Mouse (Mus musculus) hindbrain, embryonic 15.5 days (tissue): Measurements from ENCODE around the gene Gm12184. TPM values are rescaled to one million over a fixed set of nuclear protein-coding genes. Genes with fewer than 3 reads are reported as not detected.
"Not testable (repeated sequence)": the region's sequence is repeated elsewhere in the genome, so short reads cannot be mapped to it uniquely, and the experiment has no call there.

Source experiments
- ATAC-seq: fragments of 200-750 bp; cut with Nextera tagmentation; 2 replicates; pipeline ENCODE4 v1.8.0; 2017; ENCODE audit warnings: low read depth, moderate number of reproducible peaks, moderate TSS enrichment; ENCODE audit not compliant: low FRiP score
- H3K27ac ChIP-seq: fragments of 300-500 bp; sonication (generic); replicated peaks from 2 replicates; pipeline ENCODE4 v1.5.1; 2015; ENCODE audit warnings: mild to moderate bottlenecking, inconsistent platforms
- H3K27me3 ChIP-seq: fragments of 300-500 bp; sonication (generic); 2 replicates; pipeline ENCODE4 v1.6.1; 2015; ENCODE audit warnings: control low read depth, inconsistent platforms
- H3K36me3 ChIP-seq: fragments of 300-500 bp; sonication (generic); 2 replicates; pipeline ENCODE4 v1.6.1; 2015; ENCODE audit warnings: control low read depth, inconsistent platforms
- H3K4me1 ChIP-seq: fragments of 300-500 bp; sonication (generic); replicated peaks from 2 replicates; pipeline ENCODE4 v1.6.1; 2015; ENCODE audit warnings: control low read depth, inconsistent platforms
- H3K4me2 ChIP-seq: fragments of 300-500 bp; sonication (generic); 2 replicates; pipeline ENCODE4 v1.6.1; 2015; ENCODE audit warnings: moderate library complexity, mild to moderate bottlenecking, inconsistent platforms
- H3K4me3 ChIP-seq: fragments of 300-500 bp; sonication (generic); 2 replicates; pipeline ENCODE4 v1.5.1; 2015; ENCODE audit warnings: mild to moderate bottlenecking, inconsistent platforms
- H3K9ac ChIP-seq: fragments of 300-500 bp; sonication (generic); 2 replicates; pipeline ENCODE4 v1.6.1; 2015; ENCODE audit warnings: inconsistent platforms
- H3K9me3 ChIP-seq: fragments of 300-500 bp; sonication (generic); 2 replicates; pipeline ENCODE4 v1.6.1; 2016; ENCODE audit warnings: control low read depth, inconsistent platforms
- WGBS: fragments of 180-500 bp; shearing (Covaris S2); methylation state at CpG from one replicate; pipeline ENCODE4 v1.1.7; 2015; 5-methylcytosine and 5-hydroxymethylcytosine counted together
- polyA plus RNA-seq: library from polyadenylated mRNA; unstranded; fragments of >200 nt; fragmentation: Nextera tagmentation; extraction: Ambion mirVana; gene quantifications from 2 replicates; pipeline ENCODE4 v1.2.1, GENCODE M21; 2015

Gene Gm12184
- 3.8 and 4.7 TPM in 2 replicates for polyA plus RNA-seq

DNA sequence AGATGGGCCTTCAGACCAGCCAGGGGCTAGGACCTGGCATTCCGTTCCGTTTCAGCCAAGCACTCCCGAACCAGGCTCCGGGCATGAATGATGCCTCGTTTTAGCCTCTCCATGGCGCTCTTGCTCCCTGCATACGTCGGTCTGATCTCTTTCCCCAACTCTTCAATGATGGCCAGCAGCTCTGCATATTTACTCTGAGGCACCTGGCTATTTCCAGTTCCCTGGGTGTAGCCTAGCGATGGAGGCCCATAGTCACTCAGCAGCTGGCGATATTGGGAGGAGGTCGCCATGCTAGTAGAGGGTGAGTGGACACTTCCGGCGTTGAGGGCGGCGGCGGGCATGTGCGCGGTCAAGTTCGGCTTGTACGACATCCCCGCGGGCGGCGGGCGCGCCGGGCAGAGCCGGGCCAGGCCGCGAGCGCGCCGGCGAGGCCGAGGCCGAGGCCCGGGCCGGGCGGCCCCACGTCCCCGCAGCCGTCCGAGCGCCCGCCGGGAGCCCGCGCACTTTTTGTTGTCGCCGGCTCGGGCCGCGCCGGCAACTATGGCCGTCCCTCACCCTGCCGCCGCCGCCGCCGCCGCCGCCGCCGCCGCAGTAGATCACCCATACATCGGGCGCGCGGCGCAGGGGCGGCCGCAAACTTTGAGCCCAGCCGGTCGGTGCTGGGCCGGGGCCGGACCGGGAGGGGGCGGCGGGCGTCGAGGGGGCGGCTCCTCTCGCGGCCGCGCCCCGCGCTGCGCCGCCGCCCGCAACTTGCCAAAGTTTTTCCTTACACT, at the start of gene Gm12184, which contains the start of gene Trim7:
Gm12184 (minus strand) TSS at position 677 of the 773 bp plus-strand sequence.
Trim7 (plus strand) TSS at position 162 of the 773 bp plus-strand sequence.
- Histone ChIP-seq H3K9ac (peak within 1 kb of the TSS; percentile 0; the same call in 1 of the 2 replicates), H3K4me2 (peak within 1 kb of the TSS; percentile 63), H3K27me3 (peaks cover 19% of the 10 kb centered on the region), H3K27ac (peak within 1 kb of the TSS; percentile 59), H3K4me1 (peaks cover 24% of the 10 kb centered on the region), H3K4me3 (peak within 1 kb of the TSS; percentile 47)
- peak; percentile 71 for ATAC-seq
- H3K36me3 ChIP-seq, H3K9me3 ChIP-seq: not testable (repeated sequence)
- WGBS, result under 1% methylated on average over 34 of the region's 92 CpGs

DNA sequence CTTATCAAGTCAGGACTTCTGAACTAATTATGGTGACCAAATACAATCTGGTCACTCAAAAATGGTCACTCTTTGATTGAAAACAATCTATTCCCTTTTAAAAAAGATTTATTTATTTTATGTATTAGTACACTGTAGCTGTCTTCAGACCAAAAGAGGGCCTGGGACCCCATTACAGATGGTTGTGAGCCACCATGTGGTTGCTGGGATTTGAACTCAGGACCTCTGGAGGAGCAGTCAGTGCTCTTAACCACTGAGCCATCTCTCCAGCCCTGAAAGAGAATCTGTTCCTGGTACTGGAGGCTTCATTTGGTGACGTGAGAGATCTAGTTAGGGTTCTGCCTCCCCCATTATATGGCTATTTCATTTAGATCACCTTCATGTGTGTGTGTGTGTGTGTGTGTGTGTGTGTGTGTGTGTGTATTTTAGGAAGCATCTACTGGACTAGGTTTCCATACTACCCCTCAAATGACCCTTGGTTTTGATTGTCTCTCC, 48.9 kb upstream of the Gm12184 start:
- not testable (repeated sequence) for H3K9ac ChIP-seq, H3K4me3 ChIP-seq, H3K36me3 ChIP-seq, H3K27ac ChIP-seq, H3K27me3 ChIP-seq, H3K4me2 ChIP-seq, H3K9me3 ChIP-seq, ATAC-seq
- WGBS, result 72% methylated on average over 1 of the region's 1 CpGs
- H3K4me1 ChIP-seq, result peaks cover 18% of the 10 kb centered on the region

DNA sequence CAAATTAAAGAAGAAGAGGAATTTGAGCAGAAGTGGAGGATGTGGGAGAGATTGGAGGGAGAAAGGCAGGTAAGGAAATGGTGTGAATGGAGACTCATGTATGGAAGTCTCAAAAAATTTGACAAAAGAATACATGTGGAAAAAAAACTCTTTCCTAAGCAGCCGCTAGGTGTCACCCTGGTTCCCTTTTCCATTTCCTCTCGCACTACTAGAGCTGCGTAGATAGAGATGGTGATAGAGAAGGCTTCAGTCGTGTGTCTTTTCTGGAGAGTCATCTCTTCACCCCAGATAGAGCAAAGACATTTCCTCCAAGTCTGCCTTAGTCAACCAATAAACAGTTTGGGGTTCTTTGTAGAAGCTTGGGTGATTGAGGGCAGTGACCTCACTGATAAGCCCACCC, 48.0 kb upstream of the Gm12184 start:
- ATAC-seq, result 0 out of 2 replicates have a peak, but pooled peaks have one; percentile 59
- Histone ChIP-seq H3K9me3 (no peaks in the 10 kb centered on the region), H3K27ac (no peak overlapping the region), H3K36me3 (no peaks in the 10 kb centered on the region), H3K4me3 (no peak overlapping the region), H3K27me3 (no peaks in the 10 kb centered on the region), H3K9ac (no peak overlapping the region), H3K4me2 (no peak overlapping the region), H3K4me1 (peaks cover 18% of the 10 kb centered on the region)
- WGBS, result 1% methylated on average over 4 of the region's 4 CpGs

DNA sequence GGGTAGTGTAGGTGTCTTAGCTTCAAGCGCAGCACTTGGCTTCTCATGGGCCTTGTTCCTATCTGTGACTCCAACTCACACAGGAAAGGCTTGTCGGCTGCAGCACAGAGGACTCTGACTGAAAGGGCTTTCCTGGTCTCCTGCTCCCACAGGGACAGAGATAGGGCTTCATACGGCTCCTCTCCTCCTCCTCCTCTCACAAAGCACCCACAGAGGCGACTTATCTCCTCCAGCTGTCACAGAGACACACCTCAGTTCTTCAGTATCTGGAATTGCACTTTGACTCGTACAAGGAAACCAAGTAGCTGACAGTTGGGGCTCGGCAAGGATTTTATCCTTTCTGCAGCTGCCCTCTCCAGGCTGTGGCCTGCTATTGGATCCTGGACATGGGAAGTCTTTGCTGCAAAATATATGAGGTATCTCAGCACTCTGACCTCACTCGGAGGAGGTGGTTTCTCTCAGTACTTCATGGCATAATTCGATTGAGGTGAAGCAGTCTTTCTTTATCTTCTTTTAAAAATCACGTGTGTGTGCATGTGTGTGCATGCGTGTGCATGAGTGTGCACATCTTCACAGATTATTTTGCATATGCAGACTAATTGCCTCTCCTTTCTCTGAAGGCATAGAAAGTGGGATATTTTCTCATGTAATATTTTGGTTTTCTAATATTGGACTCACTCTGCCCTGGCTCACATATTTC, 47.3 kb upstream of the Gm12184 start:
- ATAC-seq, result no peak
- Histone ChIP-seq H3K9ac (no peak overlapping the region), H3K27ac (no peak overlapping the region), H3K27me3 (no peaks in the 10 kb centered on the region), H3K9me3 (no peaks in the 10 kb centered on the region), H3K36me3 (no peaks in the 10 kb centered on the region), H3K4me3 (no peak overlapping the region), H3K4me2 (no peak overlapping the region), H3K4me1 (peaks cover 18% of the 10 kb centered on the region)
- WGBS, result 79% methylated on average over 10 of the region's 10 CpGs

DNA sequence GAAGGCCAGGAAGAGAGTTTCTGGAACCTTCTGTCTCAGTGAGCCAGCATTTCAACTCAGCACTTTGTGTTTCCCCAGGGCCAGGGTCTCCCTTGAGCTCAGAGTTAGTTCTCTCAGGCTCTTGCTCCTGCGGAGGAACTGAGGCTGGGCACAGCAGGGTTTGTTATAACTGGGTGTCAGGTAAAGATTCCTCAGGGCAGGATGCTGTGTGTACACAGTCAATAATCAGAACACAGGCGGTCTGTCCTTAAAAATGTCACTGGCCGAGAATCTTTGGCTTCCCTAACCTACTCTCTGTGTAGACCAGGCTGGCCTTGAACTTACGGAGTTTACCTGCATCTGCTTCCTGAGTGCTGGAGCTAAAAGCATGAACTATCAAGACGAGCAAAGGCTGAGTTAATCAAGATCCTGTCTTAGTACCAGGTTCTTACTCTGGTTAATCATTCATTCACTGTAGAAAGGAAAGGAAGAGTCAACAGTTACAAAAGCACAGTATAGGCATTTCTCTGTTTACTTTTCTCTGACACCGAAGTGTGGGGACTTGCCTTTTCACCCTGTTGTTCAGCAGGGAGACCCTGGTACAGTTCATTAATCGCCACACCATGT, 46.3 kb upstream of the Gm12184 start:
- no peaks in the 10 kb centered on the region for H3K27me3 ChIP-seq
- H3K4me3 ChIP-seq, result no peak overlapping the region
- no peaks in the 10 kb centered on the region for H3K36me3 ChIP-seq
- no peak overlapping the region for H3K9ac ChIP-seq
- H3K9me3 ChIP-seq, result no peaks in the 10 kb centered on the region
- ATAC-seq, result no peak
- no peak overlapping the region; the same call in 1 of the 2 replicates for H3K4me2 ChIP-seq
- H3K4me1 ChIP-seq, result peaks cover 18% of the 10 kb centered on the region
- 80% methylated on average over 7 of the region's 7 CpGs for WGBS
- no peak overlapping the region for H3K27ac ChIP-seq

DNA sequence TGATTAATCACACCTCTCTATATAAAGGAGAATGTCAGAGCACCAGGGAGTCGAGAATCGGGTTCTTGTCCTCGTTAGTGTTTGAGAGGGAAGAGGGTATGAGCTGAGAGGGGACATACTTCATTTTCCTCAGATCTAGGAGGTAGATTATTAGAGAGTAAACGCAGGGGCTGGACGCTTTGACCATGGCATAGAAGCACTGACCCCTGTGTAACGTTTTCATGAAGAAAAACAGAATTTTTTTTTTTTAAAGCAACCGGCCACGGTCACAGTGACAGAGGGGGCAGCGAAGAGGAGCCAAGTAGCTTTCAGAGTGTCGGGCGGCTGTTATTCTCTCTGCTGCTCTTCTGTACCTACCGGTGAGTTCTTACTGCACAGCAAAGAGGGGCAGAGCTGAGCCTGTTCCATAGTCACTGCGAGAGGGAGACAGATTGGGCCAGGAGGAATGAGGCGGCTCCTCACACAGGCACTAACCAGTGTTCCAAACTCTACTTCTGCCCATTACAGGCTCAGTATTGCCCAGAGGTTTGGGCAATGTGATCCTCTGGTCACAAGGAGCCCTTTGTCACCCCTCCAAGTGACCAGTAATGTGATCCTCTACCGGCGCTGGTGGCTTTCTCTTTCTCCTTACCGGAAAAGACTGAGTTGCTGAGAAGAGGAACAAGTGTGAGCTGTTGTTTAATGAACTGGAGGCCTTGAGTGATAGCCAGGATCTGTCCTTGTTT, 45.5 kb upstream of the Gm12184 start:
- H3K4me2 ChIP-seq, result peak overlapping the region; percentile 74
- no peaks in the 10 kb centered on the region for H3K27me3 ChIP-seq
- no peaks in the 10 kb centered on the region for H3K9me3 ChIP-seq
- H3K4me1 ChIP-seq, result peaks cover 18% of the 10 kb centered on the region
- peak; percentile 9; the same call in 1 of the 2 replicates for ATAC-seq
- WGBS, result 12% methylated on average over 17 of the region's 17 CpGs
- H3K9ac ChIP-seq, result peak overlapping the region; percentile 37; the same call in 1 of the 2 replicates
- peak overlapping the region; percentile 43 for H3K4me3 ChIP-seq
- H3K27ac ChIP-seq, result peak overlapping the region; percentile 22; the same call in 1 of the 2 replicates
- H3K36me3 ChIP-seq, result no peaks in the 10 kb centered on the region

DNA sequence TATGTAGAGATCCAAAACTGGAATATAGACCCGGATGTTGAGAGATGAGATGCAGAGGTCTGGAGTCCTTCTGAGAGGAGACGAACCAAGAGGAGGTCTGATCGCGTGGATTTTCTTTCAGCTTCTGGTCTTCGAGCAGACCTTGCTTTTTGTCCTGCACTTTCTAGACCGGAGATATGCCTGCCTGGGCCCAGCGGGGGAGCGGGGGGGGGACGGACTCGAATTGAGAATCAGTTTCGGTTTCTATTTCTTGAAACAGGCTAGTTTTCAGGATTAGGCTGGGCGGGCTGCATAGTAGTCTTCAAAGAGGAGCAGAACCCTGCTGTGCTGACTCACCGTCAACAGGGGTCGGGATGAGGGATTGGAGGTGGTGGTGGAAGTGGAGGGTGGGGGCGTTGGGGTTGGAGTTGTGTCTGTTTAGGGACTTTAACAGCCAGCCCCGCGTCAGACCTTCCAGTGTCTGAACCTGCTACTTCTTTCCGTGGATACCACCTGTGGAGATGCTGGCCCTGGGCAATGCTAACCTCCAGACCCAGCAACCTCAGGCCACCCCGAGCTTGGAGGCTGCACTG, 44.8 kb upstream of the Gm12184 start, which contains the start of gene Irgm1:
Irgm1 (minus strand) TSS at position 483 of the 572 bp plus-strand sequence.
- WGBS, result under 1% methylated on average over 19 of the region's 19 CpGs
- Histone ChIP-seq H3K36me3 (no peaks in the 10 kb centered on the region), H3K4me1 (peaks cover 18% of the 10 kb centered on the region), H3K4me3 (peak within 1 kb of the TSS; percentile 43), H3K4me2 (peak within 1 kb of the TSS; percentile 74), H3K27ac (peak within 1 kb of the TSS; percentile 22), H3K9ac (peak within 1 kb of the TSS; percentile 37), H3K9me3 (no peaks in the 10 kb centered on the region), H3K27me3 (no peaks in the 10 kb centered on the region)
- ATAC-seq, result peak; percentile 67

DNA sequence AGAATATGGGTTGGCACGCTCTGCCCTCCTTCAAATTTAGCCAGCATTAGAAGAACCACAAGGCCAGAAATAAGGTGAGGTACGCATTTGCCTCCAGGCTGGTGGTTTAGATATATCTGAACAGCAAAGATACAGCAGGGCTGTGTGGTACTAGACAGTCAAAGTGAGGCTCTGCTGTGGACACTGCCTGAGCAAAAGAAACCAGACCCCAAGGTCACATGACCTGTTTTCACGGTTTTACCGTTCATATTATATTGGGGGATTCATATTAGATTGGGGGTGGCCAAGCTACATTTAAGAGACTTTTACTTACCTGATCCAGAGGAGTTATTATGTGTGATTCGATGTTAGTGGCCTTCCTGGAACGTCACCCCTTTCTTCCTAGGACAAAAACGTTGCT, 44.3 kb upstream of the Gm12184 start:
- H3K27me3 ChIP-seq, result no peaks in the 10 kb centered on the region
- no peaks in the 10 kb centered on the region for H3K9me3 ChIP-seq
- 39% methylated on average over 7 of the region's 7 CpGs for WGBS
- peak overlapping the region; percentile 22; the same call in 1 of the 2 replicates for H3K27ac ChIP-seq
- peak overlapping the region; percentile 43 for H3K4me3 ChIP-seq
- ATAC-seq, result no peak
- peak overlapping the region; percentile 74 for H3K4me2 ChIP-seq
- peaks cover 18% of the 10 kb centered on the region for H3K4me1 ChIP-seq
- no peaks in the 10 kb centered on the region for H3K36me3 ChIP-seq
- peak overlapping the region; percentile 37 for H3K9ac ChIP-seq

- 81% methylated on average over 7 of the region's 7 CpGs for WGBS
- no peak overlapping the region for H3K27ac ChIP-seq
- no peaks in the 10 kb centered on the region for H3K9me3 ChIP-seq
- no peak overlapping the region for H3K4me3 ChIP-seq
- H3K27me3 ChIP-seq, result no peaks in the 10 kb centered on the region
- no peak overlapping the region for H3K9ac ChIP-seq
- H3K36me3 ChIP-seq, result no peaks in the 10 kb centered on the region
- H3K4me1 ChIP-seq, result peaks cover 18% of the 10 kb centered on the region
- H3K4me2 ChIP-seq, result peak overlapping the region; percentile 74
- ATAC-seq, result no peak
Observed at GRCm38 (mm10) chr11:48869380-48870110, 43.1 kb upstream of the Gm12184 start.

GRCm38 (mm10) chr11:48866481-48866880, 40.0 kb upstream of the Gm12184 start:
- no peak overlapping the region for H3K9ac ChIP-seq
- H3K4me3 ChIP-seq, result no peak overlapping the region
- H3K4me1 ChIP-seq, result peaks cover 8% of the 10 kb centered on the region
- H3K27ac ChIP-seq, result no peak overlapping the region
- 97% methylated on average over 9 of the region's 9 CpGs for whole genome bisulfite sequencing
- no peak for ATAC-seq
- no peak overlapping the region for H3K4me2 ChIP-seq
- H3K9me3 ChIP-seq, result no peaks in the 10 kb centered on the region
- no peaks in the 10 kb centered on the region for H3K36me3 ChIP-seq
- H3K27me3 ChIP-seq, result no peaks in the 10 kb centered on the region
